Mouse (Mus musculus) kidney, embryonic 15.5 days (tissue): ENCODE data around the gene Zscan10. TPM values are rescaled to one million over a fixed set of nuclear protein-coding genes. Genes with fewer than 3 reads are reported as not detected.

Experiments
- ATAC-seq: fragments of 200-750 bp; cut with Nextera tagmentation; replicated peaks from 2 replicates; pipeline ENCODE4 v1.8.0; 2017; ENCODE audit warnings: moderate TSS enrichment; ENCODE audit not compliant: low FRiP score
- H3K27ac ChIP-seq: fragments of 300-500 bp; sonication (generic); 2 replicates; pipeline ENCODE4 v1.5.1; 2015; ENCODE audit warnings: mild to moderate bottlenecking, inconsistent platforms
- H3K27me3 ChIP-seq: fragments of 300-500 bp; sonication (generic); 2 replicates; pipeline ENCODE4 v1.6.1; 2015; ENCODE audit warnings: inconsistent platforms
- H3K36me3 ChIP-seq: fragments of 300-500 bp; sonication (generic); 2 replicates; pipeline ENCODE4 v1.6.1; 2015; ENCODE audit warnings: inconsistent platforms
- H3K4me1 ChIP-seq: fragments of 300-500 bp; sonication (generic); 2 replicates; pipeline ENCODE4 v1.6.1; 2015; ENCODE audit warnings: inconsistent platforms
- H3K4me2 ChIP-seq: fragments of 300-500 bp; sonication (generic); 2 replicates; pipeline ENCODE4 v1.6.1; 2015; ENCODE audit warnings: moderate library complexity, mild to moderate bottlenecking, inconsistent platforms
- H3K4me3 ChIP-seq: fragments of 300-500 bp; sonication (generic); replicated peaks from 2 replicates; pipeline ENCODE4 v1.5.1; 2015; ENCODE audit warnings: mild to moderate bottlenecking, inconsistent platforms
- H3K9ac ChIP-seq: fragments of 300-500 bp; sonication (generic); 2 replicates; pipeline ENCODE4 v1.6.1; 2015; ENCODE audit warnings: mild to moderate bottlenecking, inconsistent platforms
- H3K9me3 ChIP-seq: fragments of 300-500 bp; sonication (generic); replicated peaks from 2 replicates; pipeline ENCODE4 v1.6.1; 2016; ENCODE audit warnings: inconsistent platforms
- WGBS: fragments of 180-500 bp; shearing (Covaris S2); methylation state at CpG from one replicate; pipeline ENCODE4 v1.1.7; 2015; ENCODE audit warnings: mixed read lengths; 5-methylcytosine and 5-hydroxymethylcytosine counted together
- polyA plus RNA-seq: library from polyadenylated mRNA; unstranded; fragments of >200 nt; fragmentation: Nextera tagmentation; extraction: Ambion mirVana; gene quantifications from 2 replicates; pipeline ENCODE4 v1.2.1, GENCODE M21; 2015

The Zscan10 gene
- polyA plus RNA-seq, 1 experiment from 2014 or later = not detected

- no peak overlapping the region for H3K4me3 ChIP-seq
- H3K36me3 ChIP-seq = 0 out of 2 replicates have a peak, but pooled peaks cover under 1% of the 10 kb centered on the region
- no peak for ATAC-seq
- peaks cover 16% of the 10 kb centered on the region for H3K4me1 ChIP-seq
- H3K9me3 ChIP-seq = no peaks in the 10 kb centered on the region
- no peaks in the 10 kb centered on the region for H3K27me3 ChIP-seq
- no peak overlapping the region for H3K27ac ChIP-seq
- no peak overlapping the region for H3K4me2 ChIP-seq
- H3K9ac ChIP-seq = no peak overlapping the region
- WGBS = 53% methylated on average over 5 of the region's 5 CpGs
These were observed 33.9 kb upstream of the Zscan10 start for GRCm38 (mm10) chr17:23566787-23567186.

DNA sequence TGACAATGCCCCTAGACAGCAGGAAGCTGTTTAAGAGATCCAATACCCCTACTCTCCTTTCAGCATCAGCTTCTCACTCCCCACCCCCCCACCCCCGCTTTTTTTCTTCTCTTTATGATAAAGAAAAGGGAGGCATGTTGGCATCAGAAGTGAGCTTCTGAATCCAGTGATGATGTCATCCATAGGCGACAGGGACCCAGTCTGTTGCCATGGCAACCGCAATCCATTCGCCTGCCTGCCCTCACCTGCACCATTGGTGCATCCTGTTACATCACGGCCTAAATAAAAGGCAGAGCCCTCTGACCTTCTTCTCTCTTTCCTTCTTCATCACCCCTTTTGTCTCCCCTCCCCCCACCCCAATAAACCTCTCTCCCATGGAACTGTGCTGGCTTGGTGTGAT is 32.3 kb upstream of the Zscan10 start:
- peaks cover 4% of the 10 kb centered on the region for H3K36me3 ChIP-seq
- WGBS = 42% methylated on average over 5 of the region's 5 CpGs

GRCm38 (mm10) chr17:23570017-23570416 is 30.6 kb upstream of the Zscan10 start:
- H3K36me3 ChIP-seq = peaks cover 21% of the 10 kb centered on the region
- 44% methylated on average over 6 of the region's 6 CpGs for WGBS

More for the DNA sequence above, 32.3 kb upstream of the Zscan10 start:
- Histone ChIP-seq H3K27ac (no peak overlapping the region), H3K27me3 (no peaks in the 10 kb centered on the region), H3K9me3 (no peaks in the 10 kb centered on the region), H3K4me1 (peaks cover 9% of the 10 kb centered on the region), H3K9ac (no peak overlapping the region), H3K4me3 (no peak overlapping the region), H3K4me2 (no peak overlapping the region)
- no peak for ATAC-seq

GRCm38 (mm10) chr17:23571084-23571483 is 29.6 kb upstream of the Zscan10 start:
- H3K4me2 ChIP-seq = no peak overlapping the region
- H3K36me3 ChIP-seq = peaks cover 32% of the 10 kb centered on the region
- ATAC-seq = no peak
- no peak overlapping the region for H3K27ac ChIP-seq
- WGBS = 28% methylated on average over 5 of the region's 5 CpGs
- no peaks in the 10 kb centered on the region for H3K4me1 ChIP-seq
- H3K27me3 ChIP-seq = no peaks in the 10 kb centered on the region
- no peak overlapping the region for H3K9ac ChIP-seq
- no peak overlapping the region for H3K4me3 ChIP-seq
- H3K9me3 ChIP-seq = 0 out of 2 replicates have a peak, but pooled peaks cover 2% of the 10 kb centered on the region

More at GRCm38 (mm10) chr17:23570017-23570416, 30.6 kb upstream of the Zscan10 start:
- H3K4me1 ChIP-seq = peaks cover 5% of the 10 kb centered on the region
- no peak overlapping the region for H3K4me3 ChIP-seq
- no peak overlapping the region for H3K4me2 ChIP-seq
- no peaks in the 10 kb centered on the region for H3K27me3 ChIP-seq
- H3K9ac ChIP-seq = no peak overlapping the region
- H3K27ac ChIP-seq = no peak overlapping the region
- no peak for ATAC-seq
- no peaks in the 10 kb centered on the region for H3K9me3 ChIP-seq

- ATAC-seq = no peak
These were observed 28.6 kb upstream of the Zscan10 start for GRCm38 (mm10) chr17:23572059-23572458.

GRCm38 (mm10) chr17:23574130-23574529 is 26.5 kb upstream of the Zscan10 start:
- Histone ChIP-seq H3K36me3 (peaks cover 58% of the 10 kb centered on the region), H3K4me3 (no peak overlapping the region), H3K27ac (no peak overlapping the region), H3K9me3 (0 out of 2 replicates have a peak, but pooled peaks cover 6% of the 10 kb centered on the region), H3K4me1 (no peaks in the 10 kb centered on the region), H3K9ac (no peak overlapping the region), H3K4me2 (no peak overlapping the region), H3K27me3 (no peaks in the 10 kb centered on the region)
- WGBS = 91% methylated on average over 8 of the region's 8 CpGs
- no peak for ATAC-seq

More at GRCm38 (mm10) chr17:23572059-23572458, 28.6 kb upstream of the Zscan10 start:
- no peak overlapping the region for H3K9ac ChIP-seq
- 80% methylated on average over 6 of the region's 6 CpGs for WGBS
- H3K9me3 ChIP-seq = 0 out of 2 replicates have a peak, but pooled peaks cover 6% of the 10 kb centered on the region
- no peak overlapping the region for H3K27ac ChIP-seq
- no peak overlapping the region for H3K4me3 ChIP-seq
- peaks cover 41% of the 10 kb centered on the region for H3K36me3 ChIP-seq
- no peaks in the 10 kb centered on the region for H3K27me3 ChIP-seq
- H3K4me1 ChIP-seq = no peaks in the 10 kb centered on the region
- no peak overlapping the region for H3K4me2 ChIP-seq

- Histone ChIP-seq H3K4me1 (no peaks in the 10 kb centered on the region), H3K9ac (no peak overlapping the region), H3K4me3 (no peak overlapping the region), H3K27ac (no peak overlapping the region), H3K36me3 (peaks cover 77% of the 10 kb centered on the region), H3K27me3 (no peaks in the 10 kb centered on the region), H3K9me3 (0 out of 2 replicates have a peak, but pooled peaks cover 6% of the 10 kb centered on the region), H3K4me2 (no peak overlapping the region)
- no peak for ATAC-seq
- 93% methylated on average over 38 of the region's 38 CpGs for WGBS
These were observed 24.6 kb upstream of the Zscan10 start for GRCm38 (mm10) chr17:23575951-23576552.

- 71% methylated on average over 8 of the region's 8 CpGs for WGBS
- no peak overlapping the region for H3K27ac ChIP-seq
- H3K4me1 ChIP-seq = peaks cover 27% of the 10 kb centered on the region
- H3K9ac ChIP-seq = peak overlapping the region; percentile 14; the same call in 1 of the 2 replicates
- no peak for ATAC-seq
- peaks cover 36% of the 10 kb centered on the region for H3K36me3 ChIP-seq
- no peaks in the 10 kb centered on the region for H3K27me3 ChIP-seq
- H3K4me2 ChIP-seq = peak overlapping the region; percentile 88
- H3K4me3 ChIP-seq = peak overlapping the region; percentile 77
- H3K9me3 ChIP-seq = no peaks in the 10 kb centered on the region
These were observed 15.9 kb upstream of the Zscan10 start for GRCm38 (mm10) chr17:23584786-23585185.

DNA sequence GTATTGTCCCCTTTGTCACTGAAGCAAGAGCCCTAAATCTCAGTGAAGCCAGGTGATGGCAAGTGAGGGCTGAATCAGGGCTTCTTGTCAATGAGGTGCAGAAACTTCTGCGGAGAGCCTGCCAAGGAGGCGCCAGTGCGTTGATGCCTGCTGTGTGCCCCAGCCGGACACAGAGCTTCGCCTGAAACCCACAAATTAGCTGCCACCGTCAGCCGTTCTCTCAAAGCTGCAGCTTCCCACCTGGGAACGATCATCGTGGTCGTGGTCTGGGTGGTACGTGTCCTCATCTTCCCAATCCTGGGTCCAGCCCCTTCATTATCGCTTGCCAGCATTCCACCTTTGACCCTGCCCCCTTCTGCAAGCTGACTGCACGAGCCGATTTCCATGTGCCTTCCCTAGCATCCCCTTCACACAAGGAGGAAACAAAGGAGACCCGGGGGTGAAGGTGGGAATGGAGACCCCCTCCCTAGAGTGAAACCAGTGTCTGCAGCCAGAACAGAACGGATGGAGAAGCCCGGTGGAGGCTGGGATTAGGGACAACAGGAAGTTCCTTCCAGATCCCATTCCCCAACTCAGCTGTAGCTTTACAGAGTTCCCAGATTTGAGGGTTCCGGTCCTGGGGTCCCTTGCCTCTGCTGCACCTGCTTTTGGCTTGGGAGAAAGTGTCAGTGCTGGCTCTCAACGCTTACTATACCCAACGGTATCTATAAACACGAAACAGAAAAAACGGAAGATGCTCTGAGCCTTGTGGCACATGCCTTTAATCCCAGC is 14.8 kb upstream of the Zscan10 start:
- Histone ChIP-seq H3K9ac (peak overlapping the region; percentile 75), H3K27me3 (no peaks in the 10 kb centered on the region), H3K4me3 (peak overlapping the region; percentile 77), H3K4me1 (peaks cover 27% of the 10 kb centered on the region), H3K9me3 (no peaks in the 10 kb centered on the region), H3K36me3 (peaks cover 24% of the 10 kb centered on the region), H3K27ac (peak overlapping the region; percentile 41), H3K4me2 (peak overlapping the region; percentile 88)
- ATAC-seq = peak; percentile 91
- WGBS = 1% methylated on average over 22 of the region's 22 CpGs

GRCm38 (mm10) chr17:23587253-23587652 is 13.4 kb upstream of the Zscan10 start:
- H3K27me3 ChIP-seq = no peaks in the 10 kb centered on the region
- H3K4me3 ChIP-seq = no peak overlapping the region
- H3K4me1 ChIP-seq = peaks cover 29% of the 10 kb centered on the region
- peaks cover 16% of the 10 kb centered on the region for H3K36me3 ChIP-seq
- no peak overlapping the region for H3K27ac ChIP-seq
- H3K4me2 ChIP-seq = no peak overlapping the region
- WGBS = 70% methylated on average over 2 of the region's 2 CpGs
- H3K9me3 ChIP-seq = no peaks in the 10 kb centered on the region
- no peak for ATAC-seq
- no peak overlapping the region for H3K9ac ChIP-seq

- Histone ChIP-seq H3K9me3 (no peaks in the 10 kb centered on the region), H3K27ac (peak overlapping the region; percentile 87), H3K36me3 (no peaks in the 10 kb centered on the region), H3K4me2 (peak overlapping the region; percentile 69), H3K4me1 (peaks cover 8% of the 10 kb centered on the region), H3K4me3 (peak overlapping the region; percentile 52), H3K9ac (peak overlapping the region; percentile 45), H3K27me3 (no peaks in the 10 kb centered on the region)
- peak; percentile 99 for ATAC-seq
- 7% methylated on average over 34 of the region's 34 CpGs for WGBS
These were observed 8.3 kb upstream of the Zscan10 start for GRCm38 (mm10) chr17:23592208-23592925.

- Histone ChIP-seq H3K4me3 (peak overlapping the region; percentile 52), H3K27ac (peak overlapping the region; percentile 87), H3K36me3 (no peaks in the 10 kb centered on the region), H3K9me3 (no peaks in the 10 kb centered on the region), H3K27me3 (no peaks in the 10 kb centered on the region), H3K4me1 (peaks cover 8% of the 10 kb centered on the region), H3K4me2 (peak overlapping the region; percentile 69), H3K9ac (peak overlapping the region; percentile 45)
- 10% methylated on average over 13 of the region's 13 CpGs for WGBS
- peak; percentile 69 for ATAC-seq
These were observed 7.7 kb upstream of the Zscan10 start for GRCm38 (mm10) chr17:23592926-23593300.
